Mouse (Mus musculus) brown adipose tissue, adult 24 weeks (tissue): Measurements from ENCODE around the gene Zfp42. TPM values are rescaled to one million over a fixed set of nuclear protein-coding genes. Genes with fewer than 3 reads are reported as not detected.
"Not testable (repeated sequence)": the region's sequence is repeated elsewhere in the genome, so short reads cannot be mapped to it uniquely, and the experiment has no call there.

Source experiments
- H3K27ac ChIP-seq: fragments of 200-500 bp; replicated peaks from 2 replicates; pipeline ENCODE4 v1.5.1; 2012; ENCODE audit warnings: low read depth, mild to moderate bottlenecking, low read length
- H3K4me1 ChIP-seq: fragments of 200-500 bp; 2 replicates; pipeline ENCODE4 v1.6.1; 2012; ENCODE audit warnings: low read length, mixed read lengths; ENCODE audit not compliant: control insufficient read depth, insufficient read depth, insufficient read length
- H3K4me3 ChIP-seq: fragments of 200-500 bp; 2 replicates; pipeline ENCODE4 v1.5.1; 2012; ENCODE audit warnings: low read depth, mild to moderate bottlenecking, low read length, moderate library complexity; ENCODE audit not compliant: insufficient read depth
- polyA plus RNA-seq: library from polyadenylated mRNA; stranded (reverse); fragments of >200 nt; gene quantifications from 2 replicates; pipeline ENCODE4 v1.2.4, GENCODE M21; 2012; ENCODE audit not compliant: missing spikeins, insufficient read depth, insufficient read length

The Zfp42 gene
- not detected in 2 replicates for polyA plus RNA-seq

DNA sequence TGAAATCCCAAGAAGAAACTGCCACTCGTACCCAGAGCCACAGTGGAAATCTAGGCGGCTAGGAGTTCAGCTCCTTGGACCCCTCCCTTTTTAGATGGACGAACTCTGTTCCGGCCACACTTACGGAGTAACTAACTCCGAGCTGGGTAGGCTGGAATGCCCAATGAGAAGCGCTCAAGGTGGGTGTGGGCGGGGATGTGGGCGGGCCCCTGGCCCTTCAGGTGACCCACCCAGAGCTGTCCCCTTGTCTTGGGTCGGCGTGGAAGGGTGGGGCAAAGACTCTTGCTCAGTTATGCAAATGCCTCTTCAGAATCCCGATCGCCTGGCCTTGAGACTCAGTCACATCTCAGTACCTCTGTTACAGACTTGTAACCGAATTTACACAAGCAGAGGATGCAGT is at the start of gene Zfp42:
Gene Zfp42, minus strand, starts transcription at position 85 of the 400 bp plus-strand sequence.
- Histone ChIP-seq H3K4me1 (no peaks in the 10 kb centered on the region), H3K27ac (no peak within 1 kb of the TSS), H3K4me3 (no peak within 1 kb of the TSS)

DNA sequence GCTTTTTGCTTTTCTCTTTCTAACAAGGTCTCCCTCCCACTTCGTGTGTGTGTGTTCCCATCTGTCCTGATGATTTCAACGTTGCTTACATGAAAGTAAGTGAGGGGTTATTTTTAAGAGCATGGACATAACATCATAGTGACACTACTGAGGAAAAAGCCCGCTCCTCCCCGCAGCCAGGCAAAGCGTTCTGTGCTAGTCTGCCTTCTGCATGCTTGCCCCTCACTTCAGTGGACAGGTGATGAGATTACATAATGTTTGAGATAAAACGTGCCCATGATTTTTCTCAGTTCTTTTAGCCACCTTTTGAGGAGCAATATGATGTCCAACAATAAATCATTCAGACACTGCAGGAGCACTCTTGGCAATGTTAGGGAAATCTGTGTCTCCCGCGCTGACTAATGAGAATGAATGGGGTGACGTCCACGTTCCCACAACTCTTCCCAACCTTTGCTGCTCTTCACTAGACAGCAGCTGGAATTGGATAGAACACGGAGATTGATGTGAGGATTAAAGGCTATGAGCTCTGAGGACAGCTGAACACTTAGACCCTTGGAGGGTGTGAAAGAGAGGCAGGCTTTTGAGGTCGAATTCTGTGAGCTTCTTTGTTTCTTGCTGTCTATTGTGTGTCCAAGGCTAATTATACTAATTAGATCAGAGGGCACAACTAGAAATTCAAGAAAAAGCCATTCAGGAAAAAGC is 49.4 kb upstream of the Zfp42 start:
- no peak overlapping the region for H3K4me3 ChIP-seq
- no peak overlapping the region for H3K27ac ChIP-seq
- H3K4me1 ChIP-seq = no peaks in the 10 kb centered on the region

DNA sequence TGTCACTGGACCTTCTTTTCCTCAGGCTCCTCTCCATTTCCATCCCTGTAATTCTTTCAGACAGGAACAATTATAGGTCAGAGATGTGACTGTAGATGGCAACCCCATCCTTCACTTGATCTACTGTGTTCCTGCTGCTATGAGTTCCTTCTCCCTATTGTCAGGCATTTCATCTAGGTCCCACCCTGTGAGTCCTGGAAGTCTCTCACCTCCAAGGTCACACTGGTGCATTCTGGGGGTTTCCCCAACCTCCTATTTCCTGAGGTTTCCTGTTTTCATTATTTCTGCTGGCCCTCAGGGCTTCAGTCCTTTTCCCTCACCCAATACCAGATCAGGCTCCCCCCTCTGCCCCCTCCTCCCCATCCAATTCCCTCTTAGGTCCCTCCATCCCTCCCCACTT is 45.5 kb upstream of the Zfp42 start:
- not testable (repeated sequence) for H3K4me3 ChIP-seq, H3K27ac ChIP-seq, H3K4me1 ChIP-seq

DNA sequence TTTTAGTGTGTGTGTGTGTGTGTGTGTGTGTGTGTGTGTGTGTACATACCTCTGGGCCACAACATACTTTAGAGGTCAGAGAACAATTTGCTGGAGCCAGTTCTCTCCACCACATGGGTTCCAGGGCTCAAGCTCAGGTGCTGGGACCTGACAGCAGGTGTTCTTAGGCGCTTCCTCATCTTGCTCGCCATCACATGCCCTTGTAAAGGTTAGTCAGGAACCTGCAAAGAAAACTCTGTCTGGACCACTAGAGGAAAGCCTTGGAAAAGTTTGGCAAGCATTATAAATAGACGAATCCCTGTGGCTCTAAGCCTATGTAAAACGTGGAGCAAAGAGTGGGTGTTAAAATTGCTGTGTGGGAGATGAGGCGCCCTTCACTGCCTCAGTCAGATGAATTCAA is 31.8 kb upstream of the Zfp42 start:
- Histone ChIP-seq H3K4me3 (no peak overlapping the region), H3K4me1 (no peaks in the 10 kb centered on the region), H3K27ac (no peak overlapping the region)

DNA sequence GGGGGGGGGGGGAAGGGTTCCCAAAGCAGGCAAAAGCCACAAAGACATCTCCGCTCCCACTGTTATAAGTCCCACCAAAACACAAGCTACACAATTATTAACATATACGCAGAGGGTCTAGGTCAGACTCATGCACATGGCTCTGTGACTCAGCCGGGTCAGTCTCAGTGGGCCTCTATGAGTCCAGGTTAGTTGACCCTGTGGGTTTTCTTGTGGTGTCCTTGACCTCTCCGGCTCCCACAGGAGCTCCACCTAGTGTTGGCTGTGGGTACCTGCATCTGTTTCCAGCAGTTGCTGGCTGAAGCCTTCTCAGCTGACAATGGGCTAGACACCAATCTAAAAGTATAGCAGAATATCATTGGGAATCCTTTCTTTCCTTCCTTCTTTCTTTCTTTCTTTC is 26.7 kb upstream of the Zfp42 start:
- no peaks in the 10 kb centered on the region for H3K4me1 ChIP-seq
- H3K27ac ChIP-seq = no peak overlapping the region
- H3K4me3 ChIP-seq = no peak overlapping the region

DNA sequence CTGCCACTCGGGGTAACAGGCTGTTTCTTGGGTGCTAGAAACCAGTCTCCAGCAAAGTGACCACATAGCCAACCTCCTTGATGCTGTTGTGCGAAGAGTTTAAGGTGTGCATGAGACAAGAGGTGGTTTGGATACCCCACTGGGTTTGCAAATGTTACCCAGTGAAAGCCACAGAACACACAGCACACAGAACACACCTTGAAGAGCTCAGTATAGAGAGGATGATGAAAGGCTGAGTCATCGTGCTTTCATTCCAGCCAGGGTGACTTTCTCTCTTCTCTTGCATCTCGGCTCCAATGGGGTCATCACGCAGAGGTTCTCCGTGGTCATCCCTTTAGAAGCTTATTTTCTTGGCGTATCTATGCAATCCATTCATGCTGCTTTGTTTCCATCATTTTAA is 24.9 kb upstream of the Zfp42 start:
- Histone ChIP-seq H3K4me3 (no peak overlapping the region), H3K27ac (no peak overlapping the region), H3K4me1 (no peaks in the 10 kb centered on the region)

DNA sequence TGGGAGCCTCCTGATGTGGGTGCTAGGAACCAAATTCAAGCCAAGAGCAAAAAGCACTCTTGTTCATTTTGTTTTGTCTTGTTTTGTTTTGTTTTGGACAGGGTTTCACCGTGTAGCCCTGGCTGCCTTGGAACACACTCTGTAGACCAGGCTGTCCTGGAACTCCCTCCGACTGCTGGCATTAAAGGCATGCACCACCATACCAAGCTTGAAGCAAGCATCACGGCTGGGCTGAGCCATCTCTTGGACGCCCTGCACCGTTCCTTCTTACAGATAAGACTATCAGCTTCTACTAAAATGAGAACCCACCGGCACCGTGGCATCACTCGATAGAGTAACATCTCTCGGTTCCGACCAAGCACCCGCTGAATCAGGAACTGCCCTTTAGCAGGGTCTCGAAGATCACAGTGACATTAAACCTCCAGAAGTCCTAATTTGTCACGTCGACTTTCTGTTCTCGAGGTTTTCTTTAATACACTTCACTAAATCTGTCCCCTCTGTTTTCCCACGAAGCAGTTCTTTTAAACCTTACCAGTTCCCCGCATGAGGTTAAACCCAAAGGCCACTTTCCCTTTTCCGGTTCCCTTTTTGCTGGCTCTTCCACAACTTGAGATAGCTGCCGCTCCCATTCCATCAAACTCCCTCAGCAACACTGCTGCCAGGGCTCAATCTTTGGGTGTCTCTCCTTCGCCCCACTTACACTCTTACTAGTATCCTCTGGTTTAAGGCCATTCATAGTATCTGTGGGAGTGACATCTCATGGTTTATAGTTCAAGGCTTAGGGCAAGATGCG is 23.3 kb upstream of the Zfp42 start:
- Histone ChIP-seq H3K4me1 (no peaks in the 10 kb centered on the region), H3K4me3 (no peak overlapping the region), H3K27ac (no peak overlapping the region)

DNA sequence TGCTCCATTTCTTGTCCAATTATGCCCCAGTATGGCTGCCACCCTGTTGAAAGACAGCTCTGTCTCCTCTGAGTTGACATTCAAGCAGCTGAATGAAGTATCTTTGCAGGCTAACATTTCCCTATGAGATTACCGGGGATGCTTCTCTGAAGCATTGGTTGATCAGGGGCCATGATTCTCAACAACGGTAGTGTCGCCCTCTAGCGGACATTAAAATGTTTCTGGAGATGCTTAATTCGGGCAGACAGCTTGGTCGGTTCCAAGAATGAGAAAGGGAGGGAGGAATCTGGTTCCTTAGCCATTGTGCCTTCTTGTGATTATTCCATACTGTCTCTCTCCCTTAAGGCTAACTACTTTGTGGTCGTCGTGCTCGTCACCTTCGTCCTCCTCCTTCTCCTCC is 21.9 kb upstream of the Zfp42 start:
- Histone ChIP-seq H3K4me3 (no peak overlapping the region), H3K4me1 (no peaks in the 10 kb centered on the region), H3K27ac (no peak overlapping the region)

DNA sequence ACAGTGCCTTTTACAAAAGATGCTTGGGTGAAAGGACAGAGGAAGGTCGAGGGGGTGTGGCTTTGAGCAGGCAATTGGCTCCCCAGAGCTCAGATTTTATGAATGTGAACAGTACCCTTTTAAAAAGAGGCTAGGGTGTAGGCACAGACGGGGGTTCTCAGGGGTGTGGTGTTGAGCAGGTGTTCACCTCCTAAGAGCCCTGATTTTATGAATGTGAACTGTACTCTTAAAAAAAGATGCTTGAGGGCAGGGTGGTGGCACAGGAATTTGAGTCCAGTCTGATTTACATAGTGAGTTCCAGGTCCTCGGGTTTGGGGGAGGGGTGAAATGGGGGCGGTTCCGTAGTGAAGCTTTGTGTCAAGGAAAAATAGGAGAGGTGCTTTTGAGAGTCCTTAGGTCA is 14.0 kb upstream of the Zfp42 start:
- no peak overlapping the region for H3K4me3 ChIP-seq
- no peak overlapping the region for H3K27ac ChIP-seq
- no peaks in the 10 kb centered on the region for H3K4me1 ChIP-seq

DNA sequence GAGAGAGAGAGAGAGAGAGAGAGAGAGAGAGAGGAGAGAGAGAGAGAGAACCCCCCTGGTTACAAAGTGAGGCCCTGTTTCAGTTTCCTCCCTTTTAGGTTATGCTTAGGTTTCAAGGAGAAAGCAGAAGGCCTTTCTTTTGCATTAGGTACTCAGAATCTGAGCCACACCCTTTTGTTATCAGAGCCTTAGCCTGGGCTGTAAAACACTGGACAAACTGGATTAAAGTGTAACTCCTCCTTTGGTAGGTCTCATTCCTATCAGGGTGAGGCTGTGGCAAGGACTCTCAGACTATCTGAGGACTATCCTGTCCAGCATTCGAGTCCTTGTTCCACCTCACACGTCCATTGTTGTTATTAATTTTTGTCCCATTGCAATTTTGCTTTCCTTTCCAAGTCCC is 1.4 kb upstream of the Zfp42 start:
- Histone ChIP-seq H3K27ac (no peak overlapping the region), H3K4me1 (no peaks in the 10 kb centered on the region), H3K4me3 (no peak overlapping the region)

DNA sequence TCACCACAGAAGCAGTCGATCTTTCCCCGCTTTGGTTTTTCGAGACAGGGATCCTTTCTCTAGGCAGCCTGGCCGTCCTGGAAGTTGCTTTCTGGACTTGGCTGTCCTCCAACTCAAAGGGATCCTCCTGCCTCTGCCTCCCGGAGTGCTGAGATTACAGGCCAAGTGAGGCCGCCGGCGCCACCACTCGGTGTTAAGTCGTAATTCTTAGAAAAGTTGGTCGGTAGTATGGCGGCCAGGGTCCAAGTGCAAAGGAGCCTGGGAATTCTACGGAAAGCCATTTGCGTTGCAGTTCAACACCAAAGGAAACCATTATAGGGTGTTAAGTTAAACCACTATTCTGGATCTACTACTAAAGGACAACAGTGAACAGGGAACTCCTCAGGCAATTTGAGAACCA is 1.1 kb downstream of the Zfp42 start:
- Histone ChIP-seq H3K4me1 (no peaks in the 10 kb centered on the region), H3K4me3 (no peak overlapping the region), H3K27ac (no peak overlapping the region)

DNA sequence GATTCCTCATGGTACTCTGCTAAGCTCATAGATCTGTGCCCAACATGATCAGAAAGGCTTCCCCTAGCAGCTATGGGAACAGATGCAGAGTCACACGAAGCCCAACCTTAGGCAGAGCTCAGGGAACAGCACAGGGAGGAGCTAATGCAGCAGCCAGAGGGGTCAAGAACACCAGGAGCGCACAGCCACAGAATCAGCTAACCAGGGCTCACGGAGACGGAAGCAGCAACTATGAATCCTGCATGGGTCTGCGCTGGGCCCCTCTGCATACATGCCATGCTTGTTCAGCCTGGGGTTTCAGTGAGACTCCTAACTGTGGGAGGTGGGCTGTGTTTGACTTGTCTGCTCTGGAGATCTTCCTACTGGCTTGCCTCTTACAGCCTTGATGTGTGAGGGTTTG is 7.0 kb downstream of the Zfp42 start:
- Histone ChIP-seq H3K4me3 (no peak overlapping the region), H3K4me1 (no peaks in the 10 kb centered on the region), H3K27ac (no peak overlapping the region)

DNA sequence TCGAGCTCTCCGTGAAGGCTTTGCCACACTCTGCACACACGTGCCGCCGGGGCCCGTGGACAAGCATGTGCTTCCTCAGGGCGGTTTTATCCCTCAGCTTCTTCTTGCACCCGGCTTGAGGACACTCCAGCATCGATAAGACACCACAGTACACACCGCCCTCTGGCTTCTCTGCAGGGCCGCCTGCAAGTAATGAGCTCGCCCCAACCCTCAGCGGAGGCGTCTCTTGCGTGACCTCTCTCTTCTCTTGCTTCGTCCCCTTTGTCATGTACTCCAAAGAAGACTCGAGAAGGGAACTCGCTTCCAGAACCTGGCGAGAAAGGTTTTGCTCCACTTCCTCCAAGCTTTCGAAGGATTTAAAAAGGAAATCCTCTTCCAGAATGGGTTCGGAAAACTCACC is 11.0 kb downstream of the Zfp42 start:
- Histone ChIP-seq H3K4me1 (no peaks in the 10 kb centered on the region), H3K4me3 (no peak overlapping the region), H3K27ac (no peak overlapping the region)

DNA sequence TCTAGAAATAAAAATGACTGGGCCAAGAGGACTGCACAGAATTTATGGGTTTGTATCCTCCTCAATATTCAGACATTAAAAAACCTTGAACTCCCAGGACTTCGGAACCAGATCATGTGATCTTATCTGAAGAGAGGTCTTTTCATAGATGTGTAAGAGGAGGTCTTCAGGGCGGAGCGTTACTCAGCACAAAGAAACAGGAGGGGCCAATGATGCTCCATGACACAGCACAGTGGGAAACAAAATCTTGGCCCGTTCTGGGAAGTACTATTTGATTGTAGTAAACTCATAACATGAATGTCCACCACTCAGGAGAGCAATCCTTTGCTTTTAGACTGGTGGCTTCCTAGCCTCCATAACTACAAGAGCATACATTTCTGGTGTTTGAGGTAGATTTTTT is 12.6 kb downstream of the Zfp42 start:
- Histone ChIP-seq H3K4me1 (no peaks in the 10 kb centered on the region), H3K27ac (no peak overlapping the region), H3K4me3 (no peak overlapping the region)

DNA sequence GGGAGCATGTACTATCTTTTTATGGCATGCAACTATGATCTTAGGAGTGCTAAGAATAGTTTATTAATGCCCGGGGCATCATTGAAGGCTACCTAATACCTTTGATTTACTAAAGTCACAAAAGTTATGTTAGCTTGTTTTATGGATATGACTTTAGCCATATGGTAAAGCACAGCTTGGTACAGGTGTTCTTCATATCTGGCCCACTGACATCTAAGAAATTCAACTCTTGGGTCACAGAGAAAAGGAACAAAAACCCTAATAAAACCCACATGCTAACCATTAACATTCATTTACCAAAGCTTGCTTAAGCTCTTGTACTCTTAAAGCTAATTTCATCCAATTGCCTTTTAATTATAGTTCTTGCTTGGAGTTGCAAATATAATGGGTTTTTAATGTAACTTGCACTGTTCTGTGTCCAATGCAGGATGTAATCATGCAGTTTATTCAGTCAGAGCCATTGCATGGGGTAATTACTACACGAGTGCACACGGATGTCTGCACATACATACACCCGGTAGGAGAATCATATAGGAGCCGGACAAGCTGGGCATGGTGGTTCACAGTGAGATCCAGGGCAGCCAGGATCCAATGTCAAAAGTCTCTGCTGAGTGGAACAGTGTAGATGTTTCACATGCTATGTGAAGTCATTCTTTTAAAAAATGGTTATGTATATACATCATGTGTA is 16.2 kb downstream of the Zfp42 start:
- no peaks in the 10 kb centered on the region for H3K4me1 ChIP-seq
- no peak overlapping the region for H3K4me3 ChIP-seq
- H3K27ac ChIP-seq = no peak overlapping the region
